Mouse (Mus musculus): ENCODE data around the gene Pcnp.

- no peak for TF ChIP-seq CTCF (IDR thresholded peaks at IDR 0.05; ENCODE audit: low read depth)
- no peak for TF ChIP-seq EP300 (IDR thresholded peaks at IDR 0.05; ENCODE audit: low read depth)
These were observed 16.5 kb downstream of the Pcnp start for GRCm38 (mm10) chr16:56012789-56013743.

Measured in liver, postnatal 0 days (tissue).